Mouse (Mus musculus) naive thymus-derived CD4-positive, alpha-beta T cell, adult 2 months (primary cell): Measurements from ENCODE around the gene Srsx.
"Not testable (repeated sequence)": the region's sequence is repeated elsewhere in the genome, so short reads cannot be mapped to it uniquely, and the experiment has no call there.

Experiments used
- DNase-seq: peaks from one replicate; pipeline ENCODE4 v3.0.0-alpha.2; 2011; ENCODE audit warnings: low read depth

Gene Srsx

DNA sequence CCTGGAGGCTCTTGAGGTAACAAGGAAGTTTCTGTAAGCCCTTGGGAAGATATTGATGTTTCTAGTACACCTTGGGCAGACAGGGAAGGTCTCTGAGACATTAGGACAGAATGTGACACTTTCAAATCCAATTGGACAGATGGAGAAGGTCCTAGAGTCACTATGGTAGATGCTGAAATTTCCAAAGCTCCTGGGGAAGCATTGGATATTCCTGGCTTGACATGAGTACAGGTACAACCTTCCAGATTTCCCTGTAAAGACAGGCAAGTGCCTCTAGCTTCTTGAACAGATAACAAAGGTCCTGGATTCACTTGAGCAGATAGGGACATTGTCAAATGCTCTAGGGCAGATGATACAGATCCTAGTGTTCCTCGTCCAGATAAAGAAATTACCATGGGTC lies at the start of gene Srsx:
Gene Srsx, minus strand, starts transcription at position 101 of the 400 bp plus-strand sequence.
- DNase-seq = not testable (repeated sequence)

DNA sequence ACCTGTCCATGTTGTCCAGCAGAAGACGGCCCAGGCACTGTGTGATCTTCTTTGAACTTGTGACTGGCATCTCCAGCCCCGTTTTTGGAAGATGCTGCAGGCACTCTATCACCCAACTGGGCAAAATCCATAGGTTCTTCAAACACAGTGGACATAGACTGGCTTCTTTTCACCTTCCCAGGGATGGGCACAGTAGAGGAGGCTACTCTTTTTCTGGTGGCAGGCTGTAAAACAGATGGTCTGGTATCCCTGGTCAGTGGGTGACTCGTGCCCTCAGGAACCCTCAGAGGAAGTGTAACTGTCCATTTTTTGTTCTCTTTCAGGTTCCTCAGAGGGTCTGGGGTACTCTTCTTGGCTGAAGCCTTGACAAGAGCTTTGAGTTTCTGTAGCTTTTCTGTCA lies 24.5 kb upstream of the Srsx start, which contains the start of gene Gm17577:
Gene Gm17577, minus strand, starts transcription at position 101 of the 400 bp plus-strand sequence.
- not testable (repeated sequence) for DNase-seq
